Mouse (Mus musculus): ENCODE measurements around the gene Kcnd2.

DNA sequence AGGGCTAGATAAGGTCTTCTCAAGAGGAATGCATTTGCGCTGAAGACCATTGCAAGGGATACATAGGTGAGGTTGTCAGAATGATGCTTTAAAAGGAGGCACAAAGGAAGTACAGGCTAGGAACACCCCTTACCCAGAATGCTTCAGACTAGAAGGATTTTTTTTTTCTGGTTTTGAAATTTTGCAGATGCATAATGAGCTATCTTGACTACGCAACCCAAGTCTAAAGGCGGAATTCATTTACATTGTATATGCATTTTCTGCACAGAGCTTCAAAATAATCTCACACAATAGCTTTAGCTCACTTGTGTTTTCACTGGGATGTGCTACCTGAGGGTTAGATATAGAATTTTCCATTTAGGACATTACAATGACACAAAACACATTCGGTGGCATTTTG, 10.8 kb downstream of the Kcnd2 start:
- no peak for TF ChIP-seq GATA1 (IDR thresholded peaks at IDR 0.05; ENCODE audit: borderline replicate concordance, low read length)
- no peak for TF ChIP-seq CTCF (IDR thresholded peaks at IDR 0.05; ENCODE audit: low read depth, low read length)
- TF ChIP-seq TAL1 (conservative IDR thresholded peaks at IDR 0.05; ENCODE audit: low read depth, low read length), result no peak
- no peak for TF ChIP-seq POLR2AphosphoS5 (IDR thresholded peaks at IDR 0.05; ENCODE audit: insufficient replicate concordance, low read depth, low read length)
- no peak for TF ChIP-seq GATA2 (IDR thresholded peaks at IDR 0.05; ENCODE audit: borderline replicate concordance, low read depth, low read length)

Measured in G1E (cell line).